Mouse (Mus musculus) hindbrain, embryonic 12.5 days (tissue): ENCODE results near the gene Zfp146. TPM values are rescaled to one million over a fixed set of nuclear protein-coding genes. Genes with fewer than 3 reads are reported as not detected.
"Not testable (repeated sequence)": the region's sequence is repeated elsewhere in the genome, so short reads cannot be mapped to it uniquely, and the experiment has no call there.

Experiments
- ATAC-seq: fragments of 200-750 bp; cut with Nextera tagmentation; 2 replicates; pipeline ENCODE4 v1.8.0; 2017; ENCODE audit warnings: moderate TSS enrichment; ENCODE audit not compliant: low FRiP score
- H3K27ac ChIP-seq: fragments of 300-500 bp; sonication (generic); 2 replicates; pipeline ENCODE4 v1.5.1; 2016; ENCODE audit warnings: mild to moderate bottlenecking
- H3K27me3 ChIP-seq: fragments of 300-500 bp; sonication (generic); 2 replicates; pipeline ENCODE4 v1.6.1; 2016; ENCODE audit warnings: mild to moderate bottlenecking
- H3K36me3 ChIP-seq: fragments of 300-500 bp; sonication (generic); 2 replicates; pipeline ENCODE4 v1.6.1; 2016; ENCODE audit warnings: mild to moderate bottlenecking
- H3K4me1 ChIP-seq: fragments of 300-500 bp; sonication (generic); 2 replicates; pipeline ENCODE4 v1.6.1; 2016
- H3K4me2 ChIP-seq: fragments of 300-500 bp; sonication (generic); replicated peaks from 2 replicates; pipeline ENCODE4 v1.6.1; 2016; ENCODE audit warnings: mild to moderate bottlenecking
- H3K4me3 ChIP-seq: fragments of 300-500 bp; sonication (generic); 2 replicates; pipeline ENCODE4 v1.5.1; 2016; ENCODE audit warnings: mild to moderate bottlenecking
- H3K9ac ChIP-seq: fragments of 300-500 bp; sonication (generic); 2 replicates; pipeline ENCODE4 v1.6.1; 2016; ENCODE audit warnings: mild to moderate bottlenecking, moderate library complexity
- H3K9me3 ChIP-seq: fragments of 300-500 bp; sonication (generic); replicated peaks from 2 replicates; pipeline ENCODE4 v1.6.1; 2016; ENCODE audit warnings: mild to moderate bottlenecking
- WGBS: fragments of 180-500 bp; shearing (Covaris S2); methylation state at CpG from one replicate; pipeline ENCODE4 v1.1.7; 2016; 5-methylcytosine and 5-hydroxymethylcytosine counted together
- polyA plus RNA-seq: library from polyadenylated mRNA; unstranded; fragments of >200 nt; fragmentation: Nextera tagmentation; extraction: Ambion mirVana; gene quantifications from 2 replicates; pipeline ENCODE4 v1.2.1, GENCODE M21; 2016

The Zfp146 gene
- polyA plus RNA-seq, 1 experiment from 2014 or later: 17.6 TPM

- no peaks in the 10 kb centered on the region for H3K27me3 ChIP-seq
- H3K4me1 ChIP-seq: peaks cover 19% of the 10 kb centered on the region
- no peak for ATAC-seq
- no peak overlapping the region for H3K27ac ChIP-seq
- H3K4me2 ChIP-seq: no peak overlapping the region
- no peaks in the 10 kb centered on the region for H3K9me3 ChIP-seq
- peaks cover 64% of the 10 kb centered on the region for H3K36me3 ChIP-seq
- H3K9ac ChIP-seq: no peak overlapping the region
- 86% methylated on average over 12 of the region's 12 CpGs for WGBS
- H3K4me3 ChIP-seq: no peak overlapping the region
Observed at GRCm38 (mm10) chr7:30188344-30189115, 19.0 kb upstream of the Zfp146 start.

DNA sequence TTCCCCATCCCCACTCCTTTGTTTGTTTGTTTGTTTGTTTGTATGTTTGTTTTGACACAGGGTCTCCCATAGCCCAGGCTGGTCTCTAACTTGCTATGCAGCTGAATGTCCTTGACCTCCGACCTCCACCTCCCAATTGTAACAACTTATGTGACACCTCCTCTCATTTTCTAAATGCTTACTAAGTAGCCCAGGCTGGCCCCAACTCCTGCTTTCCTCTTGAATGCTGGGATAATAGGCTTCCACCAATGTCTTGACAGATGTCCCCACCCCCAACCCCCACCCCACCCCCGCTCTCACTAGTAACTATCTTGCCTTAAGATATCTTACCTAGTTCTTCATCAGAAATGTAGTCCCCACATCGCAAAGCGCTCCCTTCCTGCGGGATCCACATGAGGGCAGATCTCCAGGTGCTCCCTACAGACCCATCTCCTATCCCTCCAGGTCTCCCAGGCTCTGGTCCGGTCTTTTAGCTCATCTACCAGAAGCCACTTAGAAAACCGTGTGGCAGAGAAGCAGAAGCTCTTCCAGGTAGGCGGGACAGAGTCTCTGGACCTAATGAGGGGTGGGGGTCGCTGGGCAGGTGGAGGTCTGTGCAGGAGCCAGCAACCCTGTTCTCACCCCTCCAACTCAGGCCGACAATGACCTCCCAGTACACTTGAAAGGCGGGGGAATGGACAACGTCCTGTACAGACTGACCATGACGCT is 15.2 kb upstream of the Zfp146 start:
- Histone ChIP-seq H3K9me3 (no peaks in the 10 kb centered on the region), H3K4me2 (no peak overlapping the region), H3K9ac (no peak overlapping the region), H3K27me3 (no peaks in the 10 kb centered on the region), H3K4me1 (peaks cover 8% of the 10 kb centered on the region), H3K4me3 (no peak overlapping the region), H3K27ac (no peak overlapping the region), H3K36me3 (peaks cover 39% of the 10 kb centered on the region)
- 72% methylated on average over 13 of the region's 13 CpGs for WGBS
- ATAC-seq: no peak

DNA sequence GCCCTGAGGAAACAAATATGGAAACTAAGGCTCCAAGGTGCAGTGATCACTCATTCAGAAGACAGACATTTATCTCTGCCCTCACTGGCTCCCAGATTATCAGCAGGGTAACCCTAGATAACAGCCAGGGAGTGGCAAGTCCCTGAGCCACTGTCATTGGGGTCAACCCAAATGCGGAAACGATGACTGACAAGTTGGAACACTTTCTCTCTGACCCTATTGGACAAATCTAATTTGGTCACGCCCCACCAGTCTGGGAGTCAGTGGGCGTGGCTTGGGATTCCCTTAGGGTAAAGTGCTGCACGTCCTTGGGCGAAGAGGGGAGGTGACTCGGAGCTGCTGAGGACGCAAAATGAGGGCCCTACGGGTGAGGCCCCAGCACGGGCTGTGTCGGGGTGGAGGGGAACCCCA is 14.3 kb upstream of the Zfp146 start, which contains the start of gene Cox7a1:
Cox7a1 (plus strand) TSS at position 266 of the 411 bp plus-strand sequence.
- peak within 1 kb of the TSS; percentile 6; the same call in 1 of the 2 replicates for H3K4me3 ChIP-seq
- 0% methylated on average over 11 of the region's 11 CpGs for WGBS
- peak; percentile 68 for ATAC-seq

DNA sequence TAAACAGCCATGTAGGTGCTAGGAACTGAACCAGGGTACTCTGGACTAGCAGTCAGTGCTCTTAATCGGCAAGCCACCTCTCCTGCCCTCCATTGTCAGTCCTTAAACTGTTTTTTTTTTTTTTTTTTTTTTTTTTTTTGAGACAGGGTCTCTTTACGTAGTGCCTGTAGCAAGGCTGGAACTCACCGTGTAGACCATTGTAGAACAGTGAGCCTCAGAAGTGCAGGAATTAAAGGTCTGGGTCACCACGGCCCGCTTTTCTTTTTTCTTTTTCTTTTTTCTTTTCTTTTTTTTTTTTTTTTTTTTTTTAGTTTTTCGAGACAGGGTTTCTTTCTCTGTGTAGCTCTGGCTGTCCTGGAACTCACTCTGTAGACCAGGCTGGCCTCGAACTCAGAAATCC is 13.6 kb upstream of the Zfp146 start:
- not testable (repeated sequence) for H3K27ac ChIP-seq, H3K4me2 ChIP-seq, H3K4me3 ChIP-seq, H3K9ac ChIP-seq, ATAC-seq, H3K9me3 ChIP-seq, H3K4me1 ChIP-seq, H3K27me3 ChIP-seq
- WGBS: 78% methylated on average over 6 of the region's 7 CpGs
- H3K36me3 ChIP-seq: peaks cover 35% of the 10 kb centered on the region

More for the DNA sequence above, 14.3 kb upstream of the Zfp146 start, which contains the start of gene Cox7a1:
- peaks cover 35% of the 10 kb centered on the region for H3K36me3 ChIP-seq
- no peaks in the 10 kb centered on the region for H3K9me3 ChIP-seq
- no peak within 1 kb of the TSS for H3K27ac ChIP-seq
- no peaks in the 10 kb centered on the region for H3K27me3 ChIP-seq
- peak within 1 kb of the TSS; percentile 35; the same call in 1 of the 2 replicates for H3K9ac ChIP-seq
- H3K4me2 ChIP-seq: peak within 1 kb of the TSS; percentile 41
- peaks cover 8% of the 10 kb centered on the region for H3K4me1 ChIP-seq

DNA sequence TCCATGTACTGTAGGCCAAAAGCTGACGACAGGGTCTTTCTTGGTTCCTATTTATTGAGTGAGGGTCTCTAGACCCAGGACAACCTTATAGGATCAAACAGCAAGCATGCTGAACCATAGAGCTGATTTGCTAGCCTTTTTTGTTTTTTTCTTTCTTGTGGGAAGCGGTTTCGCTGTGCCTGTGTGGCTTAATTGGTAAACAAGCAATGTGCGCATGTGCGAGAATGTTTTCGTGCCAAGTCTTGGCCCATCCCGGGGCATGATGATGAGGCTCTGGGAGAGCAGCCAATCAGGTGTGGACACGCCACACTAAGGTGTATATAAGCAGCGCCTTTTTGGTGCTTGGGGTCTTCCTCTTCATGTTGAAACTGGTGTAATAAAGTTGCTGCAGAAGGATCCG is 12.4 kb upstream of the Zfp146 start:
- H3K4me2 ChIP-seq, H3K9ac ChIP-seq, H3K9me3 ChIP-seq, H3K4me3 ChIP-seq, ATAC-seq, H3K27ac ChIP-seq, H3K4me1 ChIP-seq, H3K27me3 ChIP-seq: not testable (repeated sequence)
- 89% methylated on average over 10 of the region's 10 CpGs for WGBS
- H3K36me3 ChIP-seq: peaks cover 32% of the 10 kb centered on the region

DNA sequence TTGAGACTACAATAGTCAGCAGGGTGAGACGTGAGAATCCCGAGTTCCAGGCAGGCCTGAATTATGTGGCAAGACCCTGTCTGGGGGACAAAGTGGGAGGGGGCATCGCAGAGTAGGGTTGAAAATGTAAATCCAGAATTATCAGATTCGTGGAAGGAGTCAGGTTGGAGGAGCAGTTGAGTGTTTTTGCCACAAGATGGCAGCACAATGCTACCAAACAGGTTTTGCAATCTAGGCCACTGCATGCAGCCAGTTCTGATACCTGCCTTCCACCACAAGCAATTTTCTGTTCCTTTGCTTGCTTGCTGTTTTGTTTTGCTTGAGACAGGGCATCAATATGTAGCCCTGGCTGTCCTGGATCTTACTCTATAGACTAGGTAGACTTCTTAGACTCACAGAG is 11.8 kb upstream of the Zfp146 start:
- H3K27ac ChIP-seq: no peak overlapping the region
- H3K4me3 ChIP-seq: no peak overlapping the region
- peaks cover 8% of the 10 kb centered on the region for H3K4me1 ChIP-seq
- no peak overlapping the region for H3K9ac ChIP-seq
- no peaks in the 10 kb centered on the region for H3K9me3 ChIP-seq
- ATAC-seq: peak; percentile 32; the same call in 1 of the 2 replicates
- peaks cover 32% of the 10 kb centered on the region for H3K36me3 ChIP-seq
- H3K27me3 ChIP-seq: no peaks in the 10 kb centered on the region
- H3K4me2 ChIP-seq: no peak overlapping the region
- WGBS: 6% methylated on average over 4 of the region's 4 CpGs

GRCm38 (mm10) chr7:30178256-30178655 is 8.7 kb upstream of the Zfp146 start:
- H3K36me3 ChIP-seq: peaks cover 25% of the 10 kb centered on the region
- WGBS: 88% methylated on average over 11 of the region's 11 CpGs
- H3K27ac ChIP-seq: no peak overlapping the region
- H3K9me3 ChIP-seq: no peaks in the 10 kb centered on the region
- no peaks in the 10 kb centered on the region for H3K4me1 ChIP-seq
- ATAC-seq: no peak
- H3K9ac ChIP-seq: no peak overlapping the region
- H3K4me3 ChIP-seq: no peak overlapping the region
- H3K4me2 ChIP-seq: no peak overlapping the region
- H3K27me3 ChIP-seq: no peaks in the 10 kb centered on the region

- H3K4me1 ChIP-seq: no peaks in the 10 kb centered on the region
- H3K27ac ChIP-seq: no peak overlapping the region
- no peak for ATAC-seq
- H3K9ac ChIP-seq: no peak overlapping the region
- H3K36me3 ChIP-seq: peaks cover 25% of the 10 kb centered on the region
- no peaks in the 10 kb centered on the region for H3K9me3 ChIP-seq
- H3K4me3 ChIP-seq: no peak overlapping the region
- H3K4me2 ChIP-seq: no peak overlapping the region
- 84% methylated on average over 12 of the region's 12 CpGs for WGBS
- no peaks in the 10 kb centered on the region for H3K27me3 ChIP-seq
Observed at GRCm38 (mm10) chr7:30176474-30176873, 6.9 kb upstream of the Zfp146 start.

- peak; percentile 47; the same call in 1 of the 2 replicates for ATAC-seq
- Histone ChIP-seq H3K27me3 (no peaks in the 10 kb centered on the region), H3K4me3 (peak overlapping the region; percentile 69), H3K9me3 (peaks cover 15% of the 10 kb centered on the region), H3K9ac (peak overlapping the region; percentile 85), H3K36me3 (peaks cover 21% of the 10 kb centered on the region), H3K27ac (peak overlapping the region; percentile 95; the same call in 1 of the 2 replicates), H3K4me2 (peak overlapping the region; percentile 59), H3K4me1 (peaks cover 13% of the 10 kb centered on the region)
- 27% methylated on average over 11 of the region's 11 CpGs for WGBS
Observed at GRCm38 (mm10) chr7:30170283-30170951, 867 bp upstream of the Zfp146 start.

DNA sequence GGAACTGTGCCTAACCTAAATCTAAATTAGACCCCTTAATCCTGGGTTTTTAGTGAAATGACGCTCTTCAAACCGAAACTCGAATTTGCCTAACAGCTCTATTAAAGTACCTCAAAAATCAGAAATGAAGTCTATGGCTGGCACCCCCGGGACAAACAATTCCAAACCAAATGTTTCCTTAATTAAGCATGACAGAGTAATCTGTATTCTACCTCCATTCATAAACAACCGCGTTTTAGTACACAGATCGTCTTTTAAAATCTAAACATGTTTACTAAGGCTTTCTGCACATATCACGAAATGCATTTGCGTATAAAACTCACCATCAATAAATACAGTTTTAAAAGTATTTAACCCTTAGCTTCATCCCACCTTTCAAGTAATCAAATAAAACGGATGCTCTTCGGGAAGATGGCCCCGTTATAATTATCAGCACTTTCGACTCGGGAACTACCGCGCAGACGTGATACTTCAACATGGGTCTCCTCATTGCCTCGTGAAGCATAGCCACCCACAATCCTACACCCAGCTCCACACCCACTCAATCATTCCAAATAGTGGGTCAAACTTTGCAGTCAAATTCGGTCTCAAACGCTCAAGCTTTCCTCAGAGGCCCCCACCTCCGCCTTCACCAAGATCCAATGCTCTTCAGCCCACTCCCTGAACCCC is 502 bp downstream of the Zfp146 start:
- H3K36me3 ChIP-seq: peaks cover 33% of the 10 kb centered on the region
- H3K9ac ChIP-seq: peak overlapping the region; percentile 85
- H3K4me2 ChIP-seq: peak overlapping the region; percentile 59
- H3K27ac ChIP-seq: peak overlapping the region; percentile 95
- H3K4me1 ChIP-seq: peaks cover 13% of the 10 kb centered on the region
- H3K27me3 ChIP-seq: no peaks in the 10 kb centered on the region
- 2% methylated on average over 21 of the region's 21 CpGs for WGBS
- ATAC-seq: peak; percentile 53
- peaks cover 27% of the 10 kb centered on the region for H3K9me3 ChIP-seq
- peak overlapping the region; percentile 69 for H3K4me3 ChIP-seq

GRCm38 (mm10) chr7:30164745-30165144 is 4.8 kb downstream of the Zfp146 start:
- no peak overlapping the region for H3K9ac ChIP-seq
- H3K9me3 ChIP-seq: peaks cover 68% of the 10 kb centered on the region
- no peak overlapping the region for H3K4me3 ChIP-seq
- peaks cover 74% of the 10 kb centered on the region for H3K36me3 ChIP-seq
- no peak for ATAC-seq
- H3K27me3 ChIP-seq: no peaks in the 10 kb centered on the region
- no peak overlapping the region for H3K4me2 ChIP-seq
- 0 out of 2 replicates have a peak, but pooled peaks cover 6% of the 10 kb centered on the region for H3K4me1 ChIP-seq
- no peak overlapping the region for H3K27ac ChIP-seq
- 100% methylated on average over 2 of the region's 2 CpGs for WGBS
